In the genomic region with DNA sequence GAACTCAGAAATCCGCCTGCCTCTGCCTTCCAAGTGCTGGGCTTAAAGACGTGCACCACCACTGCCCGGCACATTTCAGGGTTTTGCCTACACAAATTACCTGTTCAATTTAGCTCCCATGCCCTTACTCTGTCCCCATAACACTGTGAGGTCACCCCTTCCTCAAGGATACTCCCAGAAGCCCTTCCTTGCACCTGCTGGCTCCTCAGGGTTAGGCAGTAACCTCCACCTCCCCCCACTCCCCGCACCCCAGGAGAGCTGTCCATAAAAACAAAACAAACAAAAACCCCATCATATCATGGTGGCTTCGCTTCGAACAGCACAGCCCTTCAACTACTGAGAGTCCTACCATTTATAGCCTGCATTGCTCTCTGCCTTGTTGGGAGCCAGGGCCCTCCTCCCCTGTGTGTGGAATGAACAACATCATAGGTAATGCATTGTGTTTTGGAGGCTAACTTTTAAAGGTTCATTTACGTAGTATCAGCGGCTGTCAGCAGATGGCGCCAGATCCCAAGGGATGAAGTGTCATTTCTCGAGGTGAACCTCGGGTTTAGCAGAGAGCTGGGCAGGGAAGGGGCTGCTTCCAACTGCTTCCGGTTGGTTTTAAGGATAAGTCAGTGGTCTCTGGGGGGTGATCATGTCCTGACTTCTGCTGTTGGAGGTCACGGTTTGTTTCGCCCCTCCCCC, we compare ENCODE assay signal across 8 mouse cellular contexts. TPM values are rescaled to one million over a fixed set of nuclear protein-coding genes. Genes with fewer than 3 reads are reported as not detected.
DNase-seq lines count a peak whose midpoint lies in the region; TF ChIP-seq lines count a peak whose summit lies in the region.

No protein-coding gene starts in this region.

- H3K4me3 ChIP-seq in gastrocnemius, adult 2 months = no peak overlapping the region

- intact Hi-C loops in gastrocnemius, adult 2 months (cut with DNase I) = loop anchor here (2.0 kb wide), 1 partner anchor 417 kb away; a partner anchor contains a TSS
- intact Hi-C loops in left cerebral cortex, postnatal 25 days (cut with DNase I) = loop anchor here (1.0 to 10.0 kb wide), 2 partner anchors 231 to 414 kb away; no protein-coding TSS in a partner anchor

- DNase-seq in adrenal gland, adult (ENCODE audit: inconsistent age in 2 of 2, low spot score in 1 of 2) = peak; percentile 59 to 89
- DNase-seq in cerebellum, postnatal 4 days (ENCODE audit: low spot score in 2 of 2) = peak; percentile 72 to 85
- DNase-seq in gastrocnemius, adult 2 months = peak; percentile 75
- peak; percentile 70 for DNase-seq in hindlimb bud, embryonic 11.5 days (ENCODE audit: extremely low spot score, low read depth, low spot score)
- DNase-seq in left cerebral cortex, postnatal 25 days (ENCODE audit: low spot score in 2 of 2) = peak; percentile 37 to 59
- peak; percentile 85 for DNase-seq in mesoderm, embryonic 11.5 days (ENCODE audit: low read depth, low spot score)
- peak; percentile 6 to 16 for DNase-seq in right cerebral cortex, postnatal 36 days (ENCODE audit: low spot score in 2 of 2)
- peak; percentile 47 to 84 for DNase-seq in urinary bladder, postnatal 4 days (ENCODE audit: low spot score in 2 of 2)

- no peak overlapping the region for H3K27ac ChIP-seq in gastrocnemius, adult 2 months

- peak; percentile 78 for TF ChIP-seq CTCF in gastrocnemius, adult 2 months (IDR thresholded peaks at IDR 0.05)

RNA-seq across cellular contexts. Expression of a gene that starts 42.8 kb away (rescaled TPM):
- total RNA-seq in gastrocnemius, adult 2 months (2021) = 10 to 100 TPM; 25.7 to 31.9 TPM
- total RNA-seq in left cerebral cortex, postnatal 25 days (2021) = 10 to 100 TPM; 25.3 to 25.4 TPM

RNA-seq across cellular contexts. Expression of a gene that starts 58.0 kb away (rescaled TPM):
- 10 to 100 TPM; 23.0 to 25.9 TPM for total RNA-seq in gastrocnemius, adult 2 months (2021)
- total RNA-seq in left cerebral cortex, postnatal 25 days (2021) = 10 to 100 TPM; 20.6 to 20.8 TPM

Comparison
In these comparisons a context has a peak if more than half of its experiments do, and no peak if none do; other contexts are left out.
1. DNase-seq: peak in every context shown above with its lines; median percentile 85 in mesoderm, embryonic 11.5 days; 78 in cerebellum, postnatal 4 days; 75 in gastrocnemius, adult 2 months; 74 in adrenal gland, adult; 70 in hindlimb bud, embryonic 11.5 days; 66 in urinary bladder, postnatal 4 days; 48 in left cerebral cortex, postnatal 25 days; 11 in right cerebral cortex, postnatal 36 days.